Mouse (Mus musculus) C2C12 (cell line): ENCODE measurements around the gene Mphosph9.

Experiments
- CTCF ChIP-seq: IDR thresholded peaks from one replicate; pipeline ENCODE4 v1.5.1; 2011; ENCODE audit not compliant: control insufficient read depth, insufficient read depth, insufficient read length
- MAX ChIP-seq: IDR thresholded peaks from one replicate; pipeline ENCODE4 v1.6.1; 2011; ENCODE audit warnings: mild to moderate bottlenecking, control low read depth
- MYOG ChIP-seq: IDR thresholded peaks from one replicate; pipeline ENCODE4 v1.6.1; 2011; ENCODE audit not compliant: control insufficient read depth, insufficient read length; ENCODE audit errors: extremely low read depth
- USF1 ChIP-seq: IDR thresholded peaks from one replicate; pipeline ENCODE4 v1.6.1; 2011; ENCODE audit warnings: low read depth, mild to moderate bottlenecking, control low read depth, moderate library complexity

GRCm38 (mm10) chr5:124309155-124309554, 18.6 kb downstream of the Mphosph9 start:
- TF ChIP-seq CTCF (no peak), MAX (no peak), USF1 (no peak), MYOG (no peak)
